Mouse (Mus musculus) liver, embryonic 16.5 days (tissue): ENCODE results near the gene Ppia. TPM values are rescaled to one million over a fixed set of nuclear protein-coding genes. Genes with fewer than 3 reads are reported as not detected.
"Not testable (repeated sequence)": the region's sequence is repeated elsewhere in the genome, so short reads cannot be mapped to it uniquely, and the experiment has no call there.

Source experiments
- ATAC-seq: fragments of 200-750 bp; cut with Nextera tagmentation; 2 replicates; pipeline ENCODE4 v1.8.0; 2017; ENCODE audit warnings: low read depth, mild to moderate bottlenecking, moderate number of reproducible peaks, moderate library complexity
- H3K27ac ChIP-seq: fragments of 300-500 bp; sonication (generic); 2 replicates; pipeline ENCODE4 v1.5.1; 2014; ENCODE audit warnings: mild to moderate bottlenecking, low read length
- H3K27me3 ChIP-seq: fragments of 300-500 bp; sonication (generic); 2 replicates; pipeline ENCODE4 v1.6.1; 2014; ENCODE audit warnings: low read depth, low read length, mixed read lengths; ENCODE audit not compliant: control insufficient read depth, insufficient read depth
- H3K36me3 ChIP-seq: fragments of 300-500 bp; sonication (generic); 2 replicates; pipeline ENCODE4 v1.6.1; 2014; ENCODE audit warnings: mild to moderate bottlenecking; ENCODE audit not compliant: control insufficient read depth, insufficient read depth
- H3K4me1 ChIP-seq: fragments of 300-500 bp; sonication (generic); 2 replicates; pipeline ENCODE4 v1.6.1; 2014; ENCODE audit warnings: low read depth, low read length, mixed read lengths; ENCODE audit not compliant: control insufficient read depth
- H3K4me2 ChIP-seq: fragments of 300-500 bp; sonication (generic); 2 replicates; pipeline ENCODE4 v1.6.1; 2014; ENCODE audit warnings: low read depth, low read length, mixed read lengths
- H3K4me3 ChIP-seq: fragments of 300-500 bp; sonication (generic); 2 replicates; pipeline ENCODE4 v1.5.1; 2014; ENCODE audit warnings: low read depth, mild to moderate bottlenecking, low read length
- H3K9ac ChIP-seq: fragments of 300-500 bp; sonication (generic); 2 replicates; pipeline ENCODE4 v1.6.1; 2014; ENCODE audit warnings: low read depth, low read length
- H3K9me3 ChIP-seq: fragments of 300-500 bp; sonication (generic); replicated peaks from 2 replicates; pipeline ENCODE4 v1.6.1; 2016; ENCODE audit warnings: low read length; ENCODE audit not compliant: control insufficient read depth
- WGBS: fragments of 180-500 bp; shearing (Covaris S2); extraction: QIAGEN DNeasy Blood & Tissue Kit; methylation state at CpG from one replicate; pipeline ENCODE4 v1.1.7; 2014; ENCODE audit not compliant: insufficient replicate concordance; 5-methylcytosine and 5-hydroxymethylcytosine counted together
- polyA plus RNA-seq: library from polyadenylated mRNA; unstranded; fragments of >200 nt; fragmentation: Nextera tagmentation; extraction: Ambion mirVana; gene quantifications from 2 replicates; pipeline ENCODE4 v1.2.1, GENCODE M21; 2015

Ppia gene
- polyA plus RNA-seq, 1 experiment from 2014 or later: 2,023 TPM

GRCm38 (mm10) chr11:6419156-6419555 is 3.9 kb downstream of the Ppia start:
- not testable (repeated sequence) for H3K4me2 ChIP-seq, H3K27me3 ChIP-seq, H3K4me3 ChIP-seq, ATAC-seq, H3K9me3 ChIP-seq, H3K27ac ChIP-seq, H3K9ac ChIP-seq
- 53% methylated on average over 4 of the region's 4 CpGs for WGBS
- H3K36me3 ChIP-seq: peaks cover 29% of the 10 kb centered on the region
- peaks cover 21% of the 10 kb centered on the region for H3K4me1 ChIP-seq

- Histone ChIP-seq H3K36me3 (peaks cover 36% of the 10 kb centered on the region), H3K9ac (no peak overlapping the region), H3K27ac (peak overlapping the region; percentile 27; the same call in 1 of the 2 replicates), H3K4me1 (peaks cover 13% of the 10 kb centered on the region), H3K4me2 (no peak overlapping the region), H3K4me3 (no peak overlapping the region), H3K27me3 (no peaks in the 10 kb centered on the region), H3K9me3 (no peaks in the 10 kb centered on the region)
- no peak for ATAC-seq
- WGBS: 9% methylated on average over 1 of the region's 1 CpGs
Observed at GRCm38 (mm10) chr11:6420283-6420703, 5.0 kb downstream of the Ppia start.

- Histone ChIP-seq H3K36me3 (peaks cover 40% of the 10 kb centered on the region), H3K27ac (no peak overlapping the region)
Observed at GRCm38 (mm10) chr11:6420722-6421350, 5.6 kb downstream of the Ppia start.

GRCm38 (mm10) chr11:6430186-6430585 is 14.9 kb downstream of the Ppia start:
- Histone ChIP-seq H3K36me3 (peaks cover 70% of the 10 kb centered on the region), H3K27me3 (no peaks in the 10 kb centered on the region), H3K27ac (no peak overlapping the region), H3K4me2 (no peak overlapping the region), H3K9me3 (no peaks in the 10 kb centered on the region), H3K4me3 (no peak overlapping the region), H3K9ac (no peak overlapping the region), H3K4me1 (no peaks in the 10 kb centered on the region)
- ATAC-seq: no peak
- WGBS: 92% methylated on average over 7 of the region's 7 CpGs

More at GRCm38 (mm10) chr11:6420722-6421350, 5.6 kb downstream of the Ppia start:
- no peak for ATAC-seq
- peaks cover 12% of the 10 kb centered on the region for H3K4me1 ChIP-seq
- no peaks in the 10 kb centered on the region for H3K27me3 ChIP-seq
- no peaks in the 10 kb centered on the region for H3K9me3 ChIP-seq
- H3K4me2 ChIP-seq: no peak overlapping the region
- H3K9ac ChIP-seq: no peak overlapping the region
- H3K4me3 ChIP-seq: no peak overlapping the region
- WGBS: 79% methylated on average over 2 of the region's 2 CpGs

GRCm38 (mm10) chr11:6436442-6436841 is 21.2 kb downstream of the Ppia start:
- peaks cover 62% of the 10 kb centered on the region for H3K36me3 ChIP-seq
- H3K27me3 ChIP-seq: no peaks in the 10 kb centered on the region
- 68% methylated on average over 8 of the region's 8 CpGs for WGBS

GRCm38 (mm10) chr11:6437667-6438066 is 22.4 kb downstream of the Ppia start:
- no peak overlapping the region for H3K4me3 ChIP-seq
- no peaks in the 10 kb centered on the region for H3K27me3 ChIP-seq
- H3K27ac ChIP-seq: no peak overlapping the region
- ATAC-seq: no peak
- no peak overlapping the region for H3K4me2 ChIP-seq
- H3K9ac ChIP-seq: no peak overlapping the region
- H3K36me3 ChIP-seq: peaks cover 55% of the 10 kb centered on the region
- peaks cover 2% of the 10 kb centered on the region; the same call in 1 of the 2 replicates for H3K4me1 ChIP-seq
- 83% methylated on average over 2 of the region's 2 CpGs for WGBS
- H3K9me3 ChIP-seq: no peaks in the 10 kb centered on the region

More at GRCm38 (mm10) chr11:6436442-6436841, 21.2 kb downstream of the Ppia start:
- Histone ChIP-seq H3K4me2 (no peak overlapping the region), H3K9me3 (no peaks in the 10 kb centered on the region), H3K27ac (no peak overlapping the region), H3K4me1 (no peaks in the 10 kb centered on the region), H3K9ac (no peak overlapping the region), H3K4me3 (no peak overlapping the region)
- 0 out of 2 replicates have a peak, but pooled peaks have one; percentile 53 for ATAC-seq

- Histone ChIP-seq H3K27ac (no peak overlapping the region), H3K36me3 (peaks cover 35% of the 10 kb centered on the region), H3K9me3 (no peaks in the 10 kb centered on the region), H3K4me3 (no peak overlapping the region), H3K4me1 (peaks cover 10% of the 10 kb centered on the region), H3K27me3 (no peaks in the 10 kb centered on the region), H3K4me2 (no peak overlapping the region), H3K9ac (no peak overlapping the region)
- 87% methylated on average over 4 of the region's 4 CpGs for WGBS
- ATAC-seq: no peak
Observed at GRCm38 (mm10) chr11:6440171-6440570, 24.9 kb downstream of the Ppia start.

GRCm38 (mm10) chr11:6442566-6442965 is 27.3 kb downstream of the Ppia start:
- no peak for ATAC-seq
- Histone ChIP-seq H3K4me1 (peaks cover 14% of the 10 kb centered on the region), H3K4me2 (peak overlapping the region; percentile 74), H3K4me3 (peak overlapping the region; percentile 98), H3K36me3 (peaks cover 16% of the 10 kb centered on the region), H3K9me3 (no peaks in the 10 kb centered on the region), H3K27ac (no peak overlapping the region), H3K9ac (no peak overlapping the region), H3K27me3 (no peaks in the 10 kb centered on the region)
- WGBS: 87% methylated on average over 4 of the region's 4 CpGs

GRCm38 (mm10) chr11:6443102-6443501 is 27.9 kb downstream of the Ppia start:
- ATAC-seq: no peak
- Histone ChIP-seq H3K4me2 (peak overlapping the region; percentile 74), H3K4me1 (peaks cover 14% of the 10 kb centered on the region), H3K36me3 (peaks cover 13% of the 10 kb centered on the region; the same call in 1 of the 2 replicates), H3K9me3 (no peaks in the 10 kb centered on the region), H3K9ac (peak overlapping the region; percentile 98), H3K4me3 (peak overlapping the region; percentile 98), H3K27me3 (no peaks in the 10 kb centered on the region), H3K27ac (peak overlapping the region; percentile 95)
- WGBS: 27% methylated on average over 4 of the region's 4 CpGs
